Mouse (Mus musculus): ENCODE results near the gene Nfe2l3. TPM values are rescaled to one million over a fixed set of nuclear protein-coding genes. Genes with fewer than 3 reads are reported as not detected.

Nfe2l3 gene
- 0.53 and 0.99 TPM in 2 replicates for polyA plus RNA-seq (2015; fragmentation: Nextera tagmentation; extraction: Ambion mirVana)

GRCm38 (mm10) chr6:51432535-51433397 is at the start of gene Nfe2l3:
Gene Nfe2l3, plus strand, starts transcription at chr6:51432670.

DNA sequence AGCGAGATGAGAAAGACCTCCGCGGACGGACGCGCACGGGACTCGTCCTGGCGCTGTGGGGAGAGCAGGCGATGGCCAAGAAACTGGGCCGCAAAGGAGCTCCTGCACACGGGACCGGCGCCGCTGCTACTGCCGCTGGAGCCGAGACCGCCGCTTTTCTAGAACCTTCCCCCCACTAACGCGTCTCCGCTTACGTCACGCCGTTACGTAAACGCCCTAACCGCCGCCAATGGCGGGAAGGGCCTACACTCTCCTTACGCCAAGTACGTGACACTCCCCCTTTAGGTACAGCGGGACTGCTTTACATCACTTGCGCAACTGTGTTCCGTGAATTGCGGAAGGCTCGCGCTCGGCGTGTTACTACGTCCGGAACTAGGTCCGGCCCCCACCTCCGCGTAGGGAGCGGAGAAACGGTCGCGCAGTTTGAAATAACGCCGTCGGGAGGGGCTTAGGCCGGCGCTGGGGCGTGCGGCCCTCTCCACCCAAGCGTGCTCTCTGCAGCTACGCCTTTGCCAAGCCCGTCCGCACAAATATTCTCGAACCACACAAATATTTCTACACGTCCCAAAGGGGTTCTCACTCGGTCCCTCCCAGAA is 37.3 kb downstream of the Nfe2l3 start, which contains the start of gene Hnrnpa2b1:
Gene Hnrnpa2b1 (minus strand): TSS at position 180 of the 596 bp plus-strand sequence.

GRCm38 (mm10) chr6:51470311-51471178 is 38.1 kb downstream of the Nfe2l3 start, which contains the start of gene Cbx3:
Gene Cbx3, plus strand, starts transcription at chr6:51470360.

Other genes with a start within 250 kb of the Nfe2l3 start
- gene Hnrnpa2b1, start 37.2 kb downstream of the Nfe2l3 start, polyA plus RNA-seq (2015; fragmentation: Nextera tagmentation; extraction: Ambion mirVana): 1,147 and 1,151 TPM in 2 replicates
- gene Cbx3, start 37.7 kb downstream of the Nfe2l3 start, polyA plus RNA-seq (2015; fragmentation: Nextera tagmentation; extraction: Ambion mirVana): 409 and 439 TPM in 2 replicates
- gene Snx10, start 91.2 kb downstream of the Nfe2l3 start, polyA plus RNA-seq (2015; fragmentation: Nextera tagmentation; extraction: Ambion mirVana): 9.1 and 12.5 TPM in 2 replicates

All from spleen, postnatal 0 days (tissue).